Mouse (Mus musculus) embryonic facial prominence, embryonic 10.5 days (tissue): ENCODE data around the gene Slc22a8. TPM values are rescaled to one million over a fixed set of nuclear protein-coding genes. Genes with fewer than 3 reads are reported as not detected.
A peak's percentile ranks its signal among the peaks of the same experiment; 100 is the strongest.

ENCODE experiments used
- DNase-seq: peaks from one replicate; pipeline ENCODE4 v3.0.0-alpha.2; 2017; ENCODE audit warnings: low spot score
- H3K27ac ChIP-seq: fragments of 300-500 bp; sonication (generic); replicated peaks from 2 replicates; pipeline ENCODE4 v1.5.1; 2016; ENCODE audit warnings: mild to moderate bottlenecking
- H3K27me3 ChIP-seq: fragments of 300-500 bp; sonication (generic); replicated peaks from 2 replicates; pipeline ENCODE4 v1.6.1; 2016; ENCODE audit warnings: low read depth, mild to moderate bottlenecking; ENCODE audit not compliant: poor library complexity, severe bottlenecking
- H3K36me3 ChIP-seq: fragments of 300-500 bp; sonication (generic); replicated peaks from 2 replicates; pipeline ENCODE4 v1.6.1; 2016; ENCODE audit warnings: mild to moderate bottlenecking, moderate library complexity
- H3K4me1 ChIP-seq: fragments of 300-500 bp; sonication (generic); 2 replicates; pipeline ENCODE4 v1.6.1; 2016
- H3K4me3 ChIP-seq: fragments of 300-500 bp; sonication (generic); 2 replicates; pipeline ENCODE4 v1.5.1; 2016; ENCODE audit warnings: mild to moderate bottlenecking, moderate library complexity
- H3K9me3 ChIP-seq: fragments of 300-500 bp; sonication (generic); 2 replicates; pipeline ENCODE4 v1.6.1; 2016; ENCODE audit warnings: mild to moderate bottlenecking
- WGBS: fragments of 180-500 bp; shearing (Covaris S2); methylation state at CpG from one replicate; pipeline ENCODE4 v1.1.7; 2016; 5-methylcytosine and 5-hydroxymethylcytosine counted together
- polyA plus RNA-seq: library from polyadenylated mRNA; unstranded; fragments of >200 nt; fragmentation: Nextera tagmentation; extraction: Ambion mirVana; gene quantifications from 2 replicates; pipeline ENCODE4 v1.2.1, GENCODE M21; 2016

Slc22a8 gene
- polyA plus RNA-seq, 1 experiment from 2014 or later, result not detected

DNA sequence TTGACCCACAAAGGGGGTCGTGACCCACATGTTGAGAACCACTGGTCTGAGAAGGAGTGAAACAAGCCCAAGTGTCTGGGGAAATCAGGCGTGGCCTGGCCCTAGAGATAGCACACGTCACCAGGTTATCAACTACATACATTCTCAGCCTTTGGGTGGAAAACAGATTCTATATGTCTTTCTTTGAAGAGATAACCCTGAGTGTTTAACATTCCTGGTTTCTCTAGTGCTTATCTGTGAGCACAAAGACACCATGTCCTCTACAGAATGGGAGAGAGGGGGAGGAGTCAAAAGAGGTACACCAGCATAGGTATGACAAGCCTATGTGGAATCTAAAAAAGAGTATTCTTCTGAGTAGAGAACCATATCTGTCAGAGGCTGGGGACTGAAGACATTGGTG lies 11.9 kb downstream of the Slc22a8 start:
- Histone ChIP-seq H3K4me1 (0 out of 2 replicates have a peak, but pooled peaks cover under 1% of the 10 kb centered on the region), H3K27me3 (no peaks in the 10 kb centered on the region), H3K4me3 (no peak overlapping the region), H3K9me3 (no peaks in the 10 kb centered on the region), H3K36me3 (no peaks in the 10 kb centered on the region), H3K27ac (no peak overlapping the region)
- no peak for DNase-seq
- 75% methylated on average over 3 of the region's 3 CpGs for WGBS

GRCm38 (mm10) chr19:8604536-8605240 lies 13.6 kb downstream of the Slc22a8 start:
- H3K27ac ChIP-seq, result no peak overlapping the region
- no peaks in the 10 kb centered on the region for H3K4me1 ChIP-seq
- 92% methylated on average over 8 of the region's 8 CpGs for WGBS
- no peaks in the 10 kb centered on the region for H3K27me3 ChIP-seq
- H3K36me3 ChIP-seq, result no peaks in the 10 kb centered on the region
- no peaks in the 10 kb centered on the region for H3K9me3 ChIP-seq
- no peak overlapping the region for H3K4me3 ChIP-seq
- no peak for DNase-seq

DNA sequence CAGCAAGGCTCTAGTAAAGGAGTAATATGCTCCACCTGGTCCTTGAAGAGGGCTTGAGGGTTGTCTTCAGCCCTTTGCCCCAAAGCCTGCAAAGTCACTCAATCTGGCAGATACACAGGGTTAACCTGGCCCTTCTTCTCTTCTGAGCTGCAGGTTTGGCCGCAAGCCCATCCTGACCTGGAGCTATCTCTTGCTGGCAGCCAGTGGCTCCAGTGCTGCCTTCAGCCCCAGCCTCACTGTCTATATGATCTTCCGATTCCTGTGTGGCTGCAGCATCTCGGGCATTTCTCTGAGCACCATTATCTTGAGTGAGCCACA lies 14.1 kb downstream of the Slc22a8 start:
- Histone ChIP-seq H3K36me3 (no peaks in the 10 kb centered on the region), H3K27ac (no peak overlapping the region), H3K4me3 (no peak overlapping the region), H3K4me1 (no peaks in the 10 kb centered on the region), H3K27me3 (no peaks in the 10 kb centered on the region; the same call in 1 of the 2 replicates), H3K9me3 (no peaks in the 10 kb centered on the region)
- no peak for DNase-seq
- WGBS, result 87% methylated on average over 3 of the region's 3 CpGs

DNA sequence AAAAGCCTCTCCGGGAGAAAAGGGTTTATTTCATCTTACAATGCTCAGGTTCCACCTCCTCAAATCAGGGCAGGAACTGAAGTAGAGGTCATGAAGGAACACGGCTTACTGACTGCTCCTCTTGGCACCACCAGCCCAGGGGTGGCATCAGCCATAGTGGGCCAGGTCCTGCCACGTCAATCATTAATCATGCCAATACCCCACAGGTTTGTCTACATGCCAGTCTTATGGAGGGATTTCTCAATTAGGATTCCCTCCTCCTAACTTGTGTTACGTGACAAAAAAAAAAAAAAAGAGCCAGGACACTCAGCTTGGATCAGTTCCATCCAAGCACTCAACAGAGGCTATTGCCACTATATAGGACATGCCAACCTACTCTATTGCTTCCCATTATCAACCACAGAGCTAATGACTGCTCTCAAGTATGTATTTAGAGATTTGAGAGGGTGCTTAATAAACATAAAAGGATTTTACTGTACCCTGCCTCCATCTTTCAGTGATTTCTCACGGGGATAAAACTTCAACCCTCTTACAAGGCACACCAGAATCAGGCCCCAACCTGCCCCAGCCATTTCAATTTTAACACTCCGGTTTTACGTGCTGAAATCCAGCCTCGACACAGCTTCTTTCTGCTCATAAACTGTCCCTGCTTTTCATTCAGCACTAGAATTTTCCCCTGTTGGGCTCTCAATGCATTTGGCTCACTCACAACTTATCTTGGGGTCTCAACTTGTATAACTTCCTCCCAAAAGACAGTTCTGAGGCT lies 20.5 kb downstream of the Slc22a8 start:
- WGBS, result 86% methylated on average over 8 of the region's 8 CpGs

DNA sequence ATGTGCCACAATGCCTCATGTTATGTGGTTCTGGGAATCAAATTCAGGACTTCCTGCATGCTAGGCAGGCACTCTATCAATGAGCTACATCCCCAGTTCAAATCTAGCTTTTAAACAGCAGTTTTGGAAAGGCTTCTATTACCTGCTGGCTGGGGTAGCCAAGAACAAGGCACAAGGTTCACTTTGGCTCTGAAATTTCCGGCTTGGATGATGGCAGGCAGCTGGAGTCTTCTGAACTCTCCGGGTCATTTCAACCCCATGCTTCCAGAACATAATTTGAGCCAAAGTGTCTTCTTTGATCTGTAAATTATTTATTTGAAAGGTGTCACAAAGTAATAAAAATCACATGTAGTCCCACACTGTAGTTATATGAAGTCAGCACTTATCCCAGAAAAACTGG lies 22.1 kb downstream of the Slc22a8 start:
- H3K27ac ChIP-seq, result no peak overlapping the region
- no peak for DNase-seq
- no peaks in the 10 kb centered on the region; the same call in 1 of the 2 replicates for H3K27me3 ChIP-seq
- no peak overlapping the region for H3K4me3 ChIP-seq
- no peaks in the 10 kb centered on the region for H3K9me3 ChIP-seq
- H3K4me1 ChIP-seq, result peaks cover 4% of the 10 kb centered on the region
- WGBS, result 85% methylated on average over 2 of the region's 2 CpGs
- no peaks in the 10 kb centered on the region for H3K36me3 ChIP-seq

More for the DNA sequence above, 20.5 kb downstream of the Slc22a8 start:
- H3K27ac ChIP-seq, result no peak overlapping the region
- H3K4me1 ChIP-seq, result no peaks in the 10 kb centered on the region
- no peaks in the 10 kb centered on the region for H3K9me3 ChIP-seq
- no peaks in the 10 kb centered on the region for H3K36me3 ChIP-seq
- no peak overlapping the region for H3K4me3 ChIP-seq
- no peak for DNase-seq
- no peaks in the 10 kb centered on the region; the same call in 1 of the 2 replicates for H3K27me3 ChIP-seq

GRCm38 (mm10) chr19:8614343-8614742 lies 23.3 kb downstream of the Slc22a8 start:
- Histone ChIP-seq H3K4me1 (peaks cover 6% of the 10 kb centered on the region), H3K4me3 (no peak overlapping the region), H3K27me3 (no peaks in the 10 kb centered on the region; the same call in 1 of the 2 replicates), H3K27ac (no peak overlapping the region), H3K36me3 (no peaks in the 10 kb centered on the region), H3K9me3 (no peaks in the 10 kb centered on the region)
- no peak for DNase-seq
- WGBS, result 41% methylated on average over 2 of the region's 2 CpGs

DNA sequence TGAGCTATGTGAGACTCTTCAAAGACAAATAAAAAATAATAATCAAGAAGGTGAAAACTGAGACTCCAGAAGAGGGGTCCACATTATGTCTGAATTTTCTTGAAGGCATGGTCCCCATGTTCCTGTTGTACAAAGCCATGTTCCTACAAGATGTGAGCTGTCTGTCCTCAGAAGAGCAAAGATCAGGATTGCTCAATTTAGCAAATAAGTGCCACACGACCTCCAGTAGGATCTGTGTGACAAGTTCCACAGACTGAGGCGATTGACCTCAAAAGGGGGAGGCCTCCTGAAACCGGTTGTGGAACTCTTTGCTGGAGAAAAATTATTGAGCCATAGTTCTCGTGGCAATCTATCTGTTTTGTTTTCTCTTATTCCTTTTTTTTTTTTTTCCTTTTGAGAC lies 25.3 kb downstream of the Slc22a8 start:
- DNase-seq, result no peak
- no peak overlapping the region for H3K4me3 ChIP-seq
- no peaks in the 10 kb centered on the region for H3K9me3 ChIP-seq
- no peaks in the 10 kb centered on the region for H3K27me3 ChIP-seq
- no peak overlapping the region for H3K27ac ChIP-seq
- peaks cover 6% of the 10 kb centered on the region for H3K4me1 ChIP-seq
- 74% methylated on average over 4 of the region's 4 CpGs for WGBS
- H3K36me3 ChIP-seq, result no peaks in the 10 kb centered on the region

GRCm38 (mm10) chr19:8617904-8618303 lies 26.9 kb downstream of the Slc22a8 start, which contains the start of gene Slc22a6:
Slc22a6 (plus strand) TSS chr19:8618039.
- Histone ChIP-seq H3K9me3 (no peaks in the 10 kb centered on the region), H3K27me3 (no peaks in the 10 kb centered on the region), H3K4me1 (peaks cover 6% of the 10 kb centered on the region), H3K36me3 (no peaks in the 10 kb centered on the region), H3K4me3 (no peak within 1 kb of the TSS), H3K27ac (no peak within 1 kb of the TSS)
- DNase-seq, result no peak
- WGBS, result 20% methylated on average over 7 of the region's 7 CpGs

DNA sequence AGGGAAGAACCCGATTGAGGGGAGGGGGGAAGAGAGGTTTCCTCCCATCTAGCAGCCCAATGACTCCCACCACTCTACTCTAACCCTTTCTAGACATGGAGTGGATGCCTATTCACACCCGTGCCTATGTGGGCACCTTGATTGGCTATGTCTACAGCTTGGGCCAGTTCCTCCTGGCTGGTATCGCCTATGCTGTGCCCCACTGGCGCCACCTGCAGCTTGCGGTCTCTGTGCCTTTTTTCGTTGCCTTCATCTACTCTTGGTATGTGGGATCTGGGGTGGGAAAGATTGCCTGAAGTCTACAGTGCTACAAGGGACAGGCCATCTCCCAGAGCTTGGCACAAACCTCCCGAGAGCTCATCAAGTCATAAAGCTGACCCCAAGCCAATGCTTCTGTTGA lies 30.0 kb downstream of the Slc22a8 start:
- no peak overlapping the region for H3K4me3 ChIP-seq
- WGBS, result 92% methylated on average over 7 of the region's 7 CpGs
- peaks cover 6% of the 10 kb centered on the region for H3K4me1 ChIP-seq
- no peaks in the 10 kb centered on the region for H3K9me3 ChIP-seq
- H3K36me3 ChIP-seq, result no peaks in the 10 kb centered on the region
- no peak overlapping the region for H3K27ac ChIP-seq
- DNase-seq, result no peak
- H3K27me3 ChIP-seq, result no peaks in the 10 kb centered on the region

DNA sequence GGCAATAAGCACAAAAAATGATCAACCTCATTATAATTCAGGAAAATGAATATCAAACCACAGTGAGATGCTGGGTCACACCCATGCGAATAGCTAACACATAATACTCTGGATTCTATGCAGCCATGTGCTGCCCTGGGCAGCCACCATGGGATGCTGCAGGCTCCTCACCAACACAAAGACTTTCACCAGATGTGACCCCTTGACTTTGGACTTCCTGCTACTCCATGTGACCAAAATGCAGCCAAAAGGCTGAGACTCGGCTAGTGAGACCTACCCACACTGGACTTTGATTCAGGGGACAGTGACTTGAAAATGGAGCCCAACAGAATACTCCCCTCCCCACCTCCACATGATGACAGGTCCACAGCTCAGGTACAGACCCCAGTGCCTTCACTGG lies 39.2 kb downstream of the Slc22a8 start:
- Histone ChIP-seq H3K27me3 (no peaks in the 10 kb centered on the region), H3K27ac (no peak overlapping the region), H3K4me3 (no peak overlapping the region), H3K4me1 (0 out of 2 replicates have a peak, but pooled peaks cover 4% of the 10 kb centered on the region), H3K36me3 (no peaks in the 10 kb centered on the region), H3K9me3 (no peaks in the 10 kb centered on the region)
- 54% methylated on average over 2 of the region's 2 CpGs for WGBS
- peak; percentile 13 for DNase-seq

DNA sequence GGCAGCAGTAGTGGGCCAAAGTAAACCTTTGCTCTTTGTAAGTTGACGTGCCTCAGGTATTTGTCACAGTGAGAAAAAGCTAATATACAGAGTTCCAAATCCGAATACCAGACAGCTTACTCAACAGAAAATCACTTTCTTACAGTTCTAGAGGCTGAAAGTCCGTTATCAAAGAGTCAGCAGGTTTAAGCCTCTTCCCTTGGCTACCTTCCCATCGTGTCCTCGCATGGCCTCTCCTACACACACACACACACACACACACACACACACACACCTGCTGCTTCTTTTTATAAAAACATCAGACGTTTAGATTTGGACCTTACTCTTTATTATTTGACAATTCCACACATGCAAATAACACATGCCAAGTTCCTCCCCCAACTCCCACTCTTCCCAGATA lies 39.8 kb downstream of the Slc22a8 start:
- no peak for DNase-seq
- Histone ChIP-seq H3K4me3 (no peak overlapping the region), H3K27me3 (no peaks in the 10 kb centered on the region), H3K27ac (no peak overlapping the region), H3K36me3 (no peaks in the 10 kb centered on the region), H3K9me3 (no peaks in the 10 kb centered on the region), H3K4me1 (0 out of 2 replicates have a peak, but pooled peaks cover 4% of the 10 kb centered on the region)
- WGBS, result 84% methylated on average over 6 of the region's 6 CpGs

- H3K36me3 ChIP-seq, result no peaks in the 10 kb centered on the region
- H3K4me3 ChIP-seq, result no peak overlapping the region
- no peak for DNase-seq
- 85% methylated on average over 1 of the region's 1 CpGs for WGBS
- H3K27ac ChIP-seq, result no peak overlapping the region
- no peaks in the 10 kb centered on the region for H3K9me3 ChIP-seq
- H3K27me3 ChIP-seq, result no peaks in the 10 kb centered on the region
- 0 out of 2 replicates have a peak, but pooled peaks cover 4% of the 10 kb centered on the region for H3K4me1 ChIP-seq
Observed at GRCm38 (mm10) chr19:8632029-8632428, 41.0 kb downstream of the Slc22a8 start.

GRCm38 (mm10) chr19:8642086-8642485 lies 51.0 kb downstream of the Slc22a8 start:
- 50% methylated on average over 5 of the region's 5 CpGs for WGBS
- Histone ChIP-seq H3K27ac (no peak overlapping the region), H3K4me1 (peaks cover 18% of the 10 kb centered on the region), H3K36me3 (no peaks in the 10 kb centered on the region), H3K9me3 (no peaks in the 10 kb centered on the region), H3K27me3 (no peaks in the 10 kb centered on the region), H3K4me3 (no peak overlapping the region)
- no peak for DNase-seq
